Mouse (Mus musculus): Measurements from ENCODE around the gene Slc17a6. TPM values are rescaled to one million over a fixed set of nuclear protein-coding genes. Genes with fewer than 3 reads are reported as not detected.

The Slc17a6 gene
- polyA plus RNA-seq (2015; fragmentation: Nextera tagmentation; extraction: Ambion mirVana), result 128 and 141 TPM in 2 replicates

GRCm38 (mm10) chr7:51621694-51622145 lies at the start of gene Slc17a6:
Slc17a6 (plus strand) TSS chr7:51622006.

Other genes starting within 250 kb of the Slc17a6 start
- gene Ano5, start 111.0 kb upstream of the Slc17a6 start, polyA plus RNA-seq (2015; fragmentation: Nextera tagmentation; extraction: Ambion mirVana), result 1.0 and 1.3 TPM in 2 replicates
- gene Gas2, start 240.0 kb downstream of the Slc17a6 start, polyA plus RNA-seq (2015; fragmentation: Nextera tagmentation; extraction: Ambion mirVana), result 17.4 and 19.3 TPM in 2 replicates
- gene Fancf, start 240.3 kb downstream of the Slc17a6 start, polyA plus RNA-seq (2015; fragmentation: Nextera tagmentation; extraction: Ambion mirVana), result 9.5 and 10.9 TPM in 2 replicates